Mouse (Mus musculus) adrenal gland, postnatal 0 days (tissue): ENCODE data around the gene Tnfrsf21. TPM values are rescaled to one million over a fixed set of nuclear protein-coding genes. Genes with fewer than 3 reads are reported as not detected.

ENCODE experiments used
- polyA plus RNA-seq: library from polyadenylated mRNA; unstranded; fragments of >200 nt; fragmentation: Nextera tagmentation; extraction: Ambion mirVana; gene quantifications from 2 replicates; pipeline ENCODE4 v1.2.1, GENCODE M21; 2015

Gene Tnfrsf21
- polyA plus RNA-seq, result 8.6 and 14.3 TPM in 2 replicates

DNA sequence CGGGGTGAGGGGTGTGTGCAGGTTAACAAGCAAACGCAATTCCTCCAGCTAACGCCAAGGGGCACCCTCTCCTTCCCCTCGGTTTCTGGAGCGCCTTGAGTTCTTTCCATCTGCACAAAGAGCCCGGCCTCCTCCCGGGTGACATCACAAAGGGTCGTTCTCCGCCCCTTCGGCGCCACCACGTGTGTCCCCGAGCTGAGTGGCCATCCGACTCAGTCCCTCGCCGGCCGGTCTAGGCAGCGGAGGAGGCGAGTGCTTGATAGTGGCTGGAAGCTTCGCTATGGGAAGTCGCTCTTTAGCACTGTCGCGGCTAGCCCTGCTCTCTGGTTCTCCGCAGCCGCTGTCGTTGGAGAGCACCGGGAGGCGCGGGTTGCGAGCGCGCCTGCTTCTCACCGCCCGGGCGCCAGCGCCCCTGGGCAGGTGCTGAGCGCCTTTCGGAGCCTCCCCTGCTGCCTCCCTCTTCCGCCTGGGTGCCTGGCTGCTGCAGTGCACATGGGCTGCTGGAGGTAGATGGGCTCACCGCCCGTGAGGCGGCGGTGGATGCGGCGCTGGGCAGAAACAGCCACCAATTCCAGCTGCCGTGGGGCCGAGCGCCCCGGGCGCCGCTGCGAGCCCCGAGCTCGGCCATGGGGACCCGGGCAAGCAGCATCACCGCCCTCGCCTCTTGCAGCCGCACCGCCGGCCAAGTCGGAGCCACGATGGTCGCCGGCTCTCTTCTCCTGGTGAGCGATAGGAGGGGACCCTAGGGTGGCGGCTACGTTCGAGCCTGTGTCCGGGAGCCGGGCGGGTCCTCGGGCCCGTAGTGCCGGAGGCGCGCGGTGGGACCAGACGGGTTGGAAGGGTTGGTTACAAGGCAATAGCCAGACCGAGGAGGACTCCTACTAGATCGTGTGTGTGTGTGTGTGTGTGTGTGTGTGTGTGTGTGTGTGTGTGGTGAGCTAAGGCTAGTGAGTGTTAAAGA, at the start of gene Tnfrsf21:
Gene Tnfrsf21 (plus strand): TSS at position 185 of the 961 bp plus-strand sequence.

Other genes with a start within 250 kb of the Tnfrsf21 start
- gene Cd2ap, start 139.9 kb upstream of the Tnfrsf21 start, polyA plus RNA-seq, result 23.4 and 31.8 TPM in 2 replicates